Mouse (Mus musculus): ENCODE measurements around the gene 1700001J03Rik.
"Not testable (repeated sequence)": the region's sequence is repeated elsewhere in the genome, so short reads cannot be mapped to it uniquely, and the experiment has no call there.

The 1700001J03Rik gene

GRCm38 (mm10) chr5:146188144-146188543 lies 3.0 kb upstream of the 1700001J03Rik start:
- DNase-seq (ENCODE audit: low spot score) = no peak

- peak; percentile 11 for DNase-seq (ENCODE audit: low spot score)
Observed at GRCm38 (mm10) chr5:146187441-146187840, 2.3 kb upstream of the 1700001J03Rik start.

- not testable (repeated sequence) for DNase-seq (ENCODE audit: low spot score)
Observed at GRCm38 (mm10) chr5:146172744-146173143, 12.4 kb downstream of the 1700001J03Rik start.

GRCm38 (mm10) chr5:146170621-146171020 lies 14.5 kb downstream of the 1700001J03Rik start, which contains the start of gene Gm6309:
TSS of gene Gm6309 (minus strand) at chr5:146170721.
- DNase-seq (ENCODE audit: low spot score) = not testable (repeated sequence)

- DNase-seq (ENCODE audit: low spot score) = not testable (repeated sequence)
Observed at GRCm38 (mm10) chr5:146160439-146160838, 24.7 kb downstream of the 1700001J03Rik start, which contains the start of gene Gm5565. TSS of gene Gm5565 (minus strand) at chr5:146160539.

GRCm38 (mm10) chr5:146158326-146158725 lies 26.8 kb downstream of the 1700001J03Rik start:
- DNase-seq (ENCODE audit: low spot score) = not testable (repeated sequence)

GRCm38 (mm10) chr5:146150454-146150853 lies 34.6 kb downstream of the 1700001J03Rik start:
- DNase-seq (ENCODE audit: low spot score) = no peak

GRCm38 (mm10) chr5:146147903-146148302 lies 37.2 kb downstream of the 1700001J03Rik start:
- DNase-seq (ENCODE audit: low spot score) = no peak

Data from left cerebral cortex, adult 11 months (tissue).